Mouse (Mus musculus) left cerebral cortex, adult 18-20 months (tissue): ENCODE results near the gene Lekr1. TPM values are rescaled to one million over a fixed set of nuclear protein-coding genes. Genes with fewer than 3 reads are reported as not detected.
"Not testable (repeated sequence)": the region's sequence is repeated elsewhere in the genome, so short reads cannot be mapped to it uniquely, and the experiment has no call there.

Experiments used
- DNase-seq, 2 experiments: peaks; one replicate each; pipeline ENCODE4 v3.0.0; 2021 to 2022; ENCODE audit warnings: low spot score in 2 of 2, mixed read lengths in 1 of 2
- total RNA-seq, 2 experiments: library from RNA; stranded (reverse); gene quantifications; 2 replicates each; pipeline ENCODE4 v1.2.3; 2021

Lekr1 gene
- total RNA-seq, 2 experiments from 2014 or later = 6.9 to 7.3 TPM

- DNase-seq = no peak
These were observed 98.8 kb downstream of the Lekr1 start for GRCm38 (mm10) chr3:65764511-65765508.

- no peak for DNase-seq
These were observed 100.4 kb downstream of the Lekr1 start for GRCm38 (mm10) chr3:65766387-65766786.

- DNase-seq = no peak
These were observed 101.3 kb downstream of the Lekr1 start for GRCm38 (mm10) chr3:65767202-65767862.

DNA sequence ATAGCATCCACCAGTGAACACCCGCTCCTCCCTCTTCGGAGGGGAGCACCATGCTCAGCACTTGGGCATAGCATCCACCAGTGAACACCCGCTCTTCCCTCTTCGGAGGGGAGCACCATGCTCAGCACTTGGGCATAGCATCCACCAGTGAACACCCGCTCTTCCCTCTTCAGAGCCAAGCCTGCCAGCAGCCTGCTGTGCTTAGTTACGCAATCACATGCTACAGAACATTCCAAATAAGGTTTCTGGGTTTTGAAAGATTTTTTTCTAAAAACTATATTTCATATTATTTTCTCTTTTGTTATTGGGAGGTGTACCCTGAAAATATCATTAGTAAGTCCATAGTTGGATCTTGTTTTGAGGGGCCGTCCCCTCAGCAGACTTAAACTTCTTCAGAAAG is 103.6 kb downstream of the Lekr1 start:
- DNase-seq = not testable (repeated sequence)

DNA sequence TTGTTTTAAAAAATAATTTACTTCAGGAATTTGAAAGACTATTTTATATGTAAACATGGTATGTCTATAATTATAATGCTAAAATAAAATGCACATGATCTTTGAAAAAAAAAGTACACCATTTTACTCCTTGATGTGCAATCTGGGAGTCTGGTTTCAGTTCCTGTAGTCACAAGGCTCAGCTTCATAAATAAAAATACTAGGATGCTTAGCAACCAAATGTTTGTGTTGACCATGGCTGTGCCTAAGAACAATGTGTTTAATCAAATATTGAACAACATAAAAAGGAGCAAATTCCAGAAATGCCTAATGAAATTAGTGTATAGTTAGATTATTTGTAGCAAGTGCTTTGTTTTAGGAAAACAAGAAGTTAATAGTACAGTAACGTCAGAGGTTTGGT is 107.9 kb downstream of the Lekr1 start:
- DNase-seq = no peak

GRCm38 (mm10) chr3:65775096-65775495 is 109.1 kb downstream of the Lekr1 start:
- no peak for DNase-seq

GRCm38 (mm10) chr3:65782246-65782645 is 116.2 kb downstream of the Lekr1 start:
- no peak for DNase-seq

DNA sequence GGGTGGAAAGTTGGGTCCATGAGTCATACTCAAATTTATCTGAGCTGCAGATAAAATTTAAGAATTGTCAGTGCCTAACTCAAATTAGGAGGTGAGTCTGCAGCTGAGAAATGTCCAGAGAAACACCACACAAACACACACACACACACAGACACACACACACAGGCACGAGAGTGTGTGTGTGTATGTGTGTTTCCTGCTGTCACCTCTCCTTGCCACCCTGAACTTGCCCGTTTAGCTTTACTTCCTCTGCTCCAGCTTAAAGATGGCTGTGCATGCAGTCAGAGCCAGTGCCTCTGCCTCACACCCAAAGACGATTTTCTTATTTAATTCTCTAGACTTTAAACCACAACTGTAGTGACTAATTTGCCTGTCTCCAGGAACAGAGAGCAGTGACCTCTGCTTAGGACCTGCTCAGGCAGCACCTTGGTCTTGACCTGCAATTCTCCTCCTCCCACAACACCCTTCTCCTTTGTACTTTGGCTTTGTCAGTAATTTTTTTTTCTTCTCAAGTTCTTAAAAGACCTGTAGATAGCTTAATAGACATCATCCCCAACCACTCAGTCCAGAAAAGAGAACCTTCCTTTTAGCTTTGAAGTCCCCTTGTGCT is 124.2 kb downstream of the Lekr1 start:
- DNase-seq = no peak

DNA sequence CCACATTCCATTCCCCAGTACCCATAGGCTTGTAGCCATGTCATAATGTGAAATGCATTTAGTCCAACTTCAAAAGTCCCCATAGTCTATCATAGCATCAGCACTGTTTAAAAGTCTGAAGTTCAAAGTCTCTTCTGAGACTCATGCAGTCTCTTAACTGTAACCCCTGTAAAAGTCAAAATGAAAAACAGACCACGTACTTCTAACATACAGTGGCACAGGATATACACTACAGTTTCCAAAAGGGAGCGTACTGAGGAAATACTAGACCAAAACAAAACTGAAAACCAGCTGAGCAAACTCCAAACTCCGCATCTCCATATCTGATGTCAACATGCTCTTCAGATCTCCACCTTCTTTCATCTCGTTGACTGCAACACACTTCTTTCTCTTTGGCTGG is 127.5 kb downstream of the Lekr1 start:
- DNase-seq = no peak

DNA sequence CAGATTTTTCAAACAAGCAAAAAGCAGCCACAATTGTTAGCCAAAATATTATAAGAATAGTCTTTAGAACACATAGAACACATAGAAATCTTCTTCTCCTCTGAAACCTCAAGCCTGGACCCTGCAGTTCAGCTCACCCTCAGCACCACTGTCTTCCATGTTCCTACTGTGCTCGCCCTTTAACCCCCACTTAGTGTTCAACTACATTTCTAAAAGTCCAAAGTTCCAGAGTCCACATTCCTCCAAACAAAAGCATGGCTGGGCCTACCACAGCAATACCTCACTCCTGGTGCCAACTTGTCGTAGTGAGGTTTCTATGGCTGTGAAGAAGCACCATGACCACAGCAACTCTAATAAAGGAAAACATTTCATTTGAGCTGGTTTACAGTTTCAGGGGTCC is 128.7 kb downstream of the Lekr1 start:
- DNase-seq = no peak

DNA sequence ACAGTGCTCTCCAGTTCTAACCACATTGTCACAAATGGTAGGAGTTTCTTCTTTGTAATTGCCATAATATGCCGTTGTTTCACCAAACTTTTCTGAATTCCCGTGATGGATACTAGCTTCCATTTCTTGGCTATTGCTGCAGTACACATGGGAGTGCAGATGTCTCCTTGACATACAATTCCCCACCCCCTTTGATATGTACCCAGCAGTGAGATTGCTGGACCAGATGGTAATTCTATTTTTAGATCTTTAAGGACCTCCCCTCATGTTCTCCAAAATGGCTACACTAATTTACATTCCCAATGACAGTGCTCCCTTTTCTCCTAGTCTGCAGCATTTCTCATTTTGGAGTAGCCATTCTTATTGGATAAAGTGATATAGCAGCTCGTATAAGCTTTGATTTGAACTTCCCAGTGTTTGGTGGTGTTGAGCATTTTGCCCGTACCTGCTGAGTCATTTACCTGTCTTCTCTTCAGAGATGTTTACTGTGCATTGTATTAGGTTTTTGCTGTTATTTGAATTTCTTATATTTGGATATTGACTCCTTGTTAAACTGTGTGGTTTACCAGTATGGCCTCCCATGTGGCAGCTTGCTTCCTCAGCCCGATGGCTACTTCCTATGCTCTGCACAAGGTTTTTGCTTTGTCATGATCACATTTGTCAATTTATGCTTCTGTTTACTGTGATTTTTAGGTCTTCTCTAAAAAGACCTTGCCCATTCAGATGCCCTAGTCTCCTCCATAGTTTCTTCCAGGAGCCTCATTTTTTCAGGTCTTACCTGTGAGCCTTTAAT is 131.5 kb downstream of the Lekr1 start:
- DNase-seq = no peak

DNA sequence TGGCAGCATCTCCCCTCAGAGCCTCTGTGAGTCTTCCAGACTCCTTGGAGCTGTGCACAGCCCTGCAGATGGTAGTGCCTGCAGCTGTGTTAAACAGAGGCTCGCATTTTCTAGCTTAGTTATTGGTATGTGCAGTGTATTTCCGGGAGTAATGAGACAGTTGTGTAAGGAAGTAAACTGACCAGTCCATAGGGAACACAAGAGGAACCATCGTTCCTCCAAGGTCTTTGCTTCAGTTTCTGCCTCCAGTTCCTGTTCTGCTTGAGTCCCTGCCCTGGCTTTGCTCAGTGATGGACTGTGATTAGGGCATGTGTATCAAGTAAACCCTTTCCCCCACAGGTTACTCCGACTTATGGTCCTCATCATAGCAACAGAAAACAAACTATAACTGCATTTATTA is 134.9 kb downstream of the Lekr1 start:
- DNase-seq = no peak

- DNase-seq = no peak
These were observed 136.2 kb downstream of the Lekr1 start for GRCm38 (mm10) chr3:65802185-65802584.

GRCm38 (mm10) chr3:65802868-65803267 is 136.8 kb downstream of the Lekr1 start:
- no peak for DNase-seq

GRCm38 (mm10) chr3:65814881-65815280 is 148.9 kb downstream of the Lekr1 start:
- DNase-seq = no peak

DNA sequence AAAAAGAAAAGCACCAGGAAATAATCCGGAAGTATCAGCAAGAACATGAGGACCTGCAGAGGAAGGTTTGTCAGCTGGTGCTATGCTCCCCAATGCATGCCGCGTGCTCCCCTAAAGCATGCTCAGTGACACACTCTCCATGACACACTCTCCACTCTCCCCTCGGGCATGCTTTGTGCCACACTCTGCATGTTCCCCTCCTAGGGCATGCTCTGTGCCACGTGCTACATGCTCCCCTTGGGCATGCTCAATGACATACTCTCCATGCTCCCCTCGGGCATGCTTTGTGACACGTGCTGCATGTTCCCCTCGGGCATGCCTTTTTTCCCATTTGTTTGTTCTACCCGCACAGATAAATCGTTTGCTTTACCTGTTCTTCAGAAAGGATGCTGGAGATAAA is 150.0 kb downstream of the Lekr1 start:
- DNase-seq = no peak

DNA sequence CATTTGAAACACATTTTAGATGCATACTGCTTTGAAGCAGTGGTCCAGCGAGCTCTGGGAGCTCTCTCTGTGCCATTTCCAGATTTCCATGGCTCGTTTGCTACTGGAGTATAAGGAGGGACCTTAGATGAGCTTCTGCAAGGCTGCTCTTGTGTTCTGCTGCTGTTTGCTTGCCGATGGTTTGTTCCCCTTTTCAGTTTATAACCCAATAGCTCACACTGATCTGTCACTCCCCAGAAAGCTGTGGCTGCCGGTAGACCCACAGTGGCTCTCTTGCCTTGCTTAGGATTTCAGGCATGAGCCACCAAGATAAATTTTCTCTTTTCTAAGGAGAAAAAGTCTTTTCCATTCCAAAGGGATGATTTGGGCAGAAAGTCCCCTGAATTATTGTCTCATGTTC is 152.6 kb downstream of the Lekr1 start:
- no peak for DNase-seq

- DNase-seq = no peak
These were observed 153.8 kb downstream of the Lekr1 start for GRCm38 (mm10) chr3:65819841-65820240.

- no peak for DNase-seq
These were observed 158.9 kb downstream of the Lekr1 start for GRCm38 (mm10) chr3:65824886-65825285.

- no peak for DNase-seq
These were observed 160.7 kb downstream of the Lekr1 start for GRCm38 (mm10) chr3:65826716-65827115.

GRCm38 (mm10) chr3:65827400-65827799 is 161.4 kb downstream of the Lekr1 start:
- no peak for DNase-seq
